In genomic region chr9:63339256-63339655, GRCm38 (mm10) we compare ENCODE assay signal across 23 mouse cellular contexts. TPM values are rescaled to one million over a fixed set of nuclear protein-coding genes. Genes with fewer than 3 reads are reported as not detected.
DNase-seq lines count a peak whose midpoint lies in the region; ATAC-seq lines count a peak whose summit lies in the region.
"Had no signal": no experiment of that assay in that cellular context is flagged by ENCODE, and none has a peak within 500 bp of the region (broad histone marks: within the 10 kb centered on the region; RNA-seq: fewer than 3 reads in every experiment).

No protein-coding gene starts in this region.

- no peak overlapping the region for H3K4me3 ChIP-seq in midbrain, embryonic 14.5 days (replicated peaks; ENCODE audit: low read depth, low read length)
- no peak overlapping the region for H3K4me3 ChIP-seq in midbrain, embryonic 10.5 days
- no peak overlapping the region for H3K4me3 ChIP-seq in hindbrain, embryonic 15.5 days
- H3K4me3 ChIP-seq: heart, embryonic 13.5 days; kidney, embryonic 15.5 days; liver, embryonic 13.5 days had no signal

- WGBS in midbrain, embryonic 14.5 days: 25% methylated on average over 6 of the region's 6 CpGs
- 43% methylated on average over 6 of the region's 6 CpGs for WGBS in midbrain, embryonic 10.5 days
- WGBS in hindbrain, embryonic 15.5 days: 18% methylated on average over 6 of the region's 6 CpGs

- H3K9me3 ChIP-seq in midbrain, embryonic 14.5 days (ENCODE audit: control insufficient read depth, low read length): no peaks in the 10 kb centered on the region
- H3K9me3 ChIP-seq in midbrain, embryonic 10.5 days (replicated peaks): no peaks in the 10 kb centered on the region
- H3K9me3 ChIP-seq in hindbrain, embryonic 15.5 days: no peaks in the 10 kb centered on the region
- H3K9me3 ChIP-seq: heart, embryonic 13.5 days; kidney, embryonic 15.5 days; liver, embryonic 13.5 days had no signal

- peak; percentile 13 for DNase-seq in embryo, embryonic 10.5 days (ENCODE audit: low spot score)
- DNase-seq in embryo, embryonic 9.5 days (ENCODE audit: extremely low spot score): no peak
- peak; percentile 55 for DNase-seq in midbrain, embryonic 14.5 days
- no peak for DNase-seq in midbrain, embryonic 10.5 days (ENCODE audit: low spot score)
- DNase-seq in adrenal gland, postnatal 14 days: no peak
- DNase-seq in retina, embryonic 14.5 days (ENCODE audit: low spot score): no peak
- DNase-seq: adrenal gland, postnatal 25 days; cerebellum, adult 9-11 months; forebrain, postnatal 0 days; gastrocnemius, postnatal 14 days; heart, adult 11 months; heart, postnatal 14 days; kidney, adult 11 months; kidney, postnatal 36 days; liver, embryonic 13.5 days; lung, embryonic 14.5 days; right cerebral cortex, postnatal 14 days; thymus, adult 2 months; thymus, postnatal 4 days had no signal

- H3K9ac ChIP-seq in midbrain, embryonic 14.5 days (replicated peaks; ENCODE audit: low read length): no peak overlapping the region
- H3K9ac ChIP-seq in hindbrain, embryonic 15.5 days: no peak overlapping the region
- H3K9ac ChIP-seq: forebrain, postnatal 0 days; heart, embryonic 13.5 days; kidney, embryonic 15.5 days; liver, embryonic 13.5 days; lung, embryonic 14.5 days had no signal

- H3K27ac ChIP-seq in midbrain, embryonic 14.5 days (replicated peaks; ENCODE audit: low read depth, low read length): no peak overlapping the region
- no peak overlapping the region for H3K27ac ChIP-seq in midbrain, embryonic 10.5 days (replicated peaks)
- H3K27ac ChIP-seq in hindbrain, embryonic 15.5 days (replicated peaks): peak overlapping the region; percentile 46
- H3K27ac ChIP-seq: heart, embryonic 13.5 days; kidney, embryonic 15.5 days; liver, embryonic 13.5 days; stomach, postnatal 0 days had no signal

- ATAC-seq in midbrain, embryonic 14.5 days (ENCODE audit: low FRiP score, low TSS enrichment): no peak
- no peak for ATAC-seq in hindbrain, embryonic 15.5 days (ENCODE audit: low FRiP score, low read depth)
- ATAC-seq: forebrain, postnatal 0 days had no signal

- peaks cover 11% of the 10 kb centered on the region; the same call in 1 of the 2 replicates for H3K4me1 ChIP-seq in midbrain, embryonic 14.5 days (ENCODE audit: control insufficient read depth, insufficient read depth, low read length)
- peaks cover 20% of the 10 kb centered on the region for H3K4me1 ChIP-seq in midbrain, embryonic 10.5 days
- peaks cover 20% of the 10 kb centered on the region for H3K4me1 ChIP-seq in hindbrain, embryonic 15.5 days (replicated peaks)
- H3K4me1 ChIP-seq: heart, embryonic 13.5 days; liver, embryonic 13.5 days had no signal

- H3K36me3 ChIP-seq in midbrain, embryonic 14.5 days (ENCODE audit: control insufficient read depth, insufficient read depth, low read length): peaks cover 8% of the 10 kb centered on the region; the same call in 1 of the 2 replicates
- peaks cover 33% of the 10 kb centered on the region for H3K36me3 ChIP-seq in midbrain, embryonic 10.5 days
- no peaks in the 10 kb centered on the region; the same call in 1 of the 2 replicates for H3K36me3 ChIP-seq in hindbrain, embryonic 15.5 days

- H3K4me2 ChIP-seq in midbrain, embryonic 14.5 days (ENCODE audit: low read length): no peak overlapping the region
- no peak overlapping the region for H3K4me2 ChIP-seq in hindbrain, embryonic 15.5 days
- H3K4me2 ChIP-seq: heart, embryonic 13.5 days; kidney, embryonic 15.5 days; liver, embryonic 13.5 days; lung, embryonic 14.5 days had no signal

- H3K27me3 ChIP-seq in midbrain, embryonic 14.5 days (ENCODE audit: control insufficient read depth, insufficient read depth, low read length): no peaks in the 10 kb centered on the region
- H3K27me3 ChIP-seq in midbrain, embryonic 10.5 days (ENCODE audit: low read depth, poor library complexity, severe bottlenecking): no peaks in the 10 kb centered on the region
- no peaks in the 10 kb centered on the region for H3K27me3 ChIP-seq in hindbrain, embryonic 15.5 days
- H3K27me3 ChIP-seq: heart, embryonic 13.5 days; kidney, embryonic 15.5 days; liver, embryonic 13.5 days had no signal

RNA-seq across cellular contexts. Expression of gene Map2k5, which starts 38.4 kb away (rescaled TPM):
- 40.3 and 43.9 TPM in 2 replicates for polyA plus RNA-seq in midbrain, embryonic 14.5 days (2014; fragmentation: Nextera tagmentation; extraction: Ambion mirVana)
- 32.9 and 36.1 TPM in 2 replicates for polyA plus RNA-seq in midbrain, embryonic 10.5 days (2016; fragmentation: Nextera tagmentation; extraction: Ambion mirVana)
- polyA plus RNA-seq in hindbrain, embryonic 15.5 days (2015; fragmentation: Nextera tagmentation; extraction: Ambion mirVana): 32.1 and 35.1 TPM in 2 replicates
- 30.4 and 33.9 TPM in 2 replicates for total RNA-seq in adrenal gland, postnatal 14 days (2021)

RNA-seq across cellular contexts. Expression of gene 2300009A05Rik, which starts 59.8 kb away (rescaled TPM):
- 56.1 and 77.9 TPM in 2 replicates for polyA plus RNA-seq in midbrain, embryonic 14.5 days (2014; fragmentation: Nextera tagmentation; extraction: Ambion mirVana)
- polyA plus RNA-seq in midbrain, embryonic 10.5 days (2016; fragmentation: Nextera tagmentation; extraction: Ambion mirVana): 46.4 and 47.5 TPM in 2 replicates
- 70.0 and 70.2 TPM in 2 replicates for polyA plus RNA-seq in hindbrain, embryonic 15.5 days (2015; fragmentation: Nextera tagmentation; extraction: Ambion mirVana)
- total RNA-seq in adrenal gland, postnatal 14 days (2021): 54.6 and 59.7 TPM in 2 replicates

Comparison
In these comparisons a context has a peak if more than half of its experiments do, and no peak if none do; other contexts are left out.
1. DNase-seq: peak in embryo, embryonic 10.5 days (single experiment) and midbrain, embryonic 14.5 days (single experiment); none in embryo, embryonic 9.5 days (single experiment), midbrain, embryonic 10.5 days (single experiment), adrenal gland, postnatal 14 days (single experiment) and retina, embryonic 14.5 days (single experiment).